Mouse (Mus musculus) myocyte (in vitro differentiated cells): ENCODE data around the gene Add2.

ENCODE experiments used
- CEBPB ChIP-seq: IDR thresholded peaks from 2 replicates; pipeline ENCODE4 v1.6.1; 2011; ENCODE audit warnings: mild to moderate bottlenecking, moderate library complexity; ENCODE audit not compliant: poor library complexity, insufficient read depth, severe bottlenecking
- E2F4 ChIP-seq: IDR thresholded peaks from one replicate; pipeline ENCODE4 v1.6.1; 2011; ENCODE audit warnings: mild to moderate bottlenecking, control low read depth, moderate library complexity; ENCODE audit not compliant: insufficient read depth
- MAX ChIP-seq: IDR thresholded peaks from one replicate; pipeline ENCODE4 v1.6.1; 2011; ENCODE audit warnings: low read depth, mild to moderate bottlenecking, control low read depth
- MYOD1 ChIP-seq, 3 experiments: IDR thresholded peaks; one replicate each; pipeline ENCODE4 v1.6.1; 2011; ENCODE audit warnings: control low read depth in 2 of 3, low read depth in 2 of 3, mild to moderate bottlenecking in 2 of 3, moderate library complexity in 1 of 3; ENCODE audit not compliant: insufficient read length in 2 of 3, control insufficient read depth in 1 of 3
- MYOG ChIP-seq, 3 experiments: IDR thresholded peaks; one replicate each; pipeline ENCODE4 v1.6.1; 2011; ENCODE audit warnings: control low read depth in 2 of 3, low read depth in 2 of 3, mild to moderate bottlenecking in 2 of 3; ENCODE audit not compliant: insufficient read length in 2 of 3, control insufficient read depth in 1 of 3, insufficient read depth in 1 of 3
- POLR2A ChIP-seq: IDR thresholded peaks from one replicate; pipeline ENCODE4 v1.6.1; 2011; ENCODE audit warnings: low read depth, mild to moderate bottlenecking, control low read depth, moderate library complexity; ENCODE audit not compliant: insufficient read length
- POLR2AphosphoS2 ChIP-seq: IDR thresholded peaks from one replicate; pipeline ENCODE4 v1.6.1; 2011; ENCODE audit warnings: low read depth, control low read depth; ENCODE audit not compliant: insufficient read length
- SRF ChIP-seq: IDR thresholded peaks from one replicate; pipeline ENCODE4 v1.6.1; 2011; ENCODE audit warnings: low read depth; ENCODE audit not compliant: control insufficient read depth, insufficient read length
- TCF12 ChIP-seq: IDR thresholded peaks from one replicate; pipeline ENCODE4 v1.6.1; 2011; ENCODE audit warnings: mild to moderate bottlenecking, control low read depth; ENCODE audit not compliant: poor library complexity, insufficient read depth, severe bottlenecking
- TCF3 ChIP-seq: IDR thresholded peaks from one replicate; pipeline ENCODE4 v1.6.1; 2011; ENCODE audit warnings: low read depth, control low read depth; ENCODE audit not compliant: insufficient read length
- USF1 ChIP-seq: IDR thresholded peaks from one replicate; pipeline ENCODE4 v1.6.1; 2011; ENCODE audit warnings: low read depth, mild to moderate bottlenecking, control low read depth, moderate library complexity

DNA sequence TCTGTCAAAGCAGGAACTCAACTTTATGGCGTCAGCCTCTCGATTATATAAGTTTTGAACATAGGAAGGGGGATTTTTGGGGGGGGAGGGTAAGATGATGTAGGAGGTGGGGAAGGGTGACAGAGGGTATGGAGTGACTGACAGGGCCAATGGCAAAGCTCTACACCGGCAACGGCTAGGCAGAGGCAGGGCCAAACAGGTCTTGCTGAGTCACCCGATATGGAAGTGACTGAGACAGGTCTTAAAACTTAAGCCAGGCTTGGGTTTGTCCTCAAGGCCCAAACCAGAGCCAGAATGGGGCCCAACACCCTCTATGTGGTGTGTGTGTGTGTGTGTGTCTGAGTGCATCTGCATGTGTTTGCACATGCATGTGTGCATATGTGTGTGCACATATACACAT, 67.0 kb downstream of the Add2 start:
- no peak for TF ChIP-seq E2F4
- no peak for TF ChIP-seq POLR2A
- TF ChIP-seq MAX: no peak
- no peak for TF ChIP-seq USF1
- TF ChIP-seq TCF12: no peak
- TF ChIP-seq POLR2AphosphoS2: no peak
- no peak for TF ChIP-seq MYOG (IDR thresholded peaks at IDR 0.05; ENCODE audit: control insufficient read depth in 1 of 3, insufficient read depth in 1 of 3, insufficient read length in 2 of 3, low read depth in 2 of 3)
- no peak for TF ChIP-seq SRF
- no peak for TF ChIP-seq TCF3
- no peak for TF ChIP-seq CEBPB
- no peak for TF ChIP-seq MYOD1 (IDR thresholded peaks at IDR 0.05; ENCODE audit: control insufficient read depth in 1 of 3, insufficient read length in 2 of 3, low read depth in 2 of 3)
